Mouse (Mus musculus): ENCODE measurements around the gene Dnah2. TPM values are rescaled to one million over a fixed set of nuclear protein-coding genes. Genes with fewer than 3 reads are reported as not detected.

Gene Dnah2
- polyA plus RNA-seq, 1 experiment from 2014 or later: 1.6 TPM

- 82% methylated on average over 8 of the region's 8 CpGs for WGBS
- DNase-seq (ENCODE audit: low spot score) (no peak), ATAC-seq (ENCODE audit: low FRiP score) (no peak)
- H3K4me2 ChIP-seq (replicated peaks; ENCODE audit: low read depth, low read length): no peak overlapping the region
- no peak overlapping the region for H3K4me3 ChIP-seq (ENCODE audit: low read depth, low read length)
- no peaks in the 10 kb centered on the region for H3K4me1 ChIP-seq (replicated peaks; ENCODE audit: control insufficient read depth, insufficient read depth, low read length)
- no peaks in the 10 kb centered on the region for H3K36me3 ChIP-seq (ENCODE audit: control insufficient read depth, insufficient read depth, low read length)
- H3K9ac ChIP-seq (ENCODE audit: low read depth, low read length): no peak overlapping the region
- H3K27me3 ChIP-seq (ENCODE audit: control insufficient read depth, insufficient read depth, low read length): no peaks in the 10 kb centered on the region
- H3K9me3 ChIP-seq (ENCODE audit: control insufficient read depth, low read length): no peaks in the 10 kb centered on the region
- no peak overlapping the region for H3K27ac ChIP-seq (ENCODE audit: low read depth, low read length)
These were observed 71.3 kb downstream of the Dnah2 start for GRCm38 (mm10) chr11:69477645-69478044.

GRCm38 (mm10) chr11:69476802-69477201 is 72.1 kb downstream of the Dnah2 start:
- no peak overlapping the region for H3K9ac ChIP-seq (ENCODE audit: low read depth, low read length)
- H3K27me3 ChIP-seq (ENCODE audit: control insufficient read depth, insufficient read depth, low read length): no peaks in the 10 kb centered on the region
- ATAC-seq (ENCODE audit: low FRiP score) (no peak), DNase-seq (ENCODE audit: low spot score) (no peak)
- no peak overlapping the region for H3K4me2 ChIP-seq (replicated peaks; ENCODE audit: low read depth, low read length)
- H3K36me3 ChIP-seq (ENCODE audit: control insufficient read depth, insufficient read depth, low read length): no peaks in the 10 kb centered on the region
- H3K4me1 ChIP-seq (replicated peaks; ENCODE audit: control insufficient read depth, insufficient read depth, low read length): no peaks in the 10 kb centered on the region
- H3K4me3 ChIP-seq (ENCODE audit: low read depth, low read length): no peak overlapping the region
- 90% methylated on average over 10 of the region's 10 CpGs for WGBS
- H3K27ac ChIP-seq (ENCODE audit: low read depth, low read length): no peak overlapping the region
- no peaks in the 10 kb centered on the region for H3K9me3 ChIP-seq (ENCODE audit: control insufficient read depth, low read length)

GRCm38 (mm10) chr11:69474737-69475136 is 74.2 kb downstream of the Dnah2 start:
- H3K36me3 ChIP-seq (ENCODE audit: control insufficient read depth, insufficient read depth, low read length): no peaks in the 10 kb centered on the region
- no peaks in the 10 kb centered on the region for H3K9me3 ChIP-seq (ENCODE audit: control insufficient read depth, low read length)
- no peaks in the 10 kb centered on the region for H3K27me3 ChIP-seq (ENCODE audit: control insufficient read depth, insufficient read depth, low read length)
- no peak for DNase-seq (ENCODE audit: low spot score)
- 75% methylated on average over 5 of the region's 5 CpGs for whole genome bisulfite sequencing
- H3K27ac ChIP-seq (ENCODE audit: low read depth, low read length): no peak overlapping the region
- H3K9ac ChIP-seq (ENCODE audit: low read depth, low read length): no peak overlapping the region
- no peak overlapping the region for H3K4me2 ChIP-seq (replicated peaks; ENCODE audit: low read depth, low read length)
- no peak for ATAC-seq (ENCODE audit: low FRiP score)
- no peaks in the 10 kb centered on the region for H3K4me1 ChIP-seq (replicated peaks; ENCODE audit: control insufficient read depth, insufficient read depth, low read length)
- H3K4me3 ChIP-seq (ENCODE audit: low read depth, low read length): no peak overlapping the region

- Histone ChIP-seq H3K4me3 (ENCODE audit: low read depth, low read length) (no peak overlapping the region), H3K4me1 (replicated peaks; ENCODE audit: control insufficient read depth, insufficient read depth, low read length) (no peaks in the 10 kb centered on the region), H3K4me2 (replicated peaks; ENCODE audit: low read depth, low read length) (no peak overlapping the region), H3K36me3 (ENCODE audit: control insufficient read depth, insufficient read depth, low read length) (no peaks in the 10 kb centered on the region), H3K9me3 (ENCODE audit: control insufficient read depth, low read length) (no peaks in the 10 kb centered on the region), H3K27me3 (ENCODE audit: control insufficient read depth, insufficient read depth, low read length) (no peaks in the 10 kb centered on the region), H3K9ac (ENCODE audit: low read depth, low read length) (no peak overlapping the region), H3K27ac (ENCODE audit: low read depth, low read length) (no peak overlapping the region)
- DNase-seq (ENCODE audit: low spot score): no peak
- no peak for ATAC-seq (ENCODE audit: low FRiP score)
- 84% methylated on average over 5 of the region's 5 CpGs for WGBS
These were observed 76.2 kb downstream of the Dnah2 start for GRCm38 (mm10) chr11:69472687-69473086.

- no peaks in the 10 kb centered on the region for H3K27me3 ChIP-seq (ENCODE audit: control insufficient read depth, insufficient read depth, low read length)
- H3K36me3 ChIP-seq (ENCODE audit: control insufficient read depth, insufficient read depth, low read length): no peaks in the 10 kb centered on the region
- no peak overlapping the region for H3K27ac ChIP-seq (ENCODE audit: low read depth, low read length)
- no peak overlapping the region for H3K4me3 ChIP-seq (ENCODE audit: low read depth, low read length)
- no peak overlapping the region for H3K4me2 ChIP-seq (replicated peaks; ENCODE audit: low read depth, low read length)
- H3K4me1 ChIP-seq (replicated peaks; ENCODE audit: control insufficient read depth, insufficient read depth, low read length): no peaks in the 10 kb centered on the region
- ATAC-seq (ENCODE audit: low FRiP score): no peak
- no peak overlapping the region for H3K9ac ChIP-seq (ENCODE audit: low read depth, low read length)
- H3K9me3 ChIP-seq (ENCODE audit: control insufficient read depth, low read length): no peaks in the 10 kb centered on the region
- 25% methylated on average over 8 of the region's 8 CpGs for WGBS
- DNase-seq (ENCODE audit: low spot score): no peak
These were observed 77.4 kb downstream of the Dnah2 start for GRCm38 (mm10) chr11:69471491-69471890.

- H3K27ac ChIP-seq (ENCODE audit: low read depth, low read length): no peak overlapping the region
- DNase-seq (ENCODE audit: low spot score) (no peak), ATAC-seq (ENCODE audit: low FRiP score) (no peak)
- H3K27me3 ChIP-seq (ENCODE audit: control insufficient read depth, insufficient read depth, low read length): no peaks in the 10 kb centered on the region
- no peak overlapping the region for H3K9ac ChIP-seq (ENCODE audit: low read depth, low read length)
- no peaks in the 10 kb centered on the region for H3K9me3 ChIP-seq (ENCODE audit: control insufficient read depth, low read length)
- WGBS: 85% methylated on average over 9 of the region's 9 CpGs
- H3K4me2 ChIP-seq (replicated peaks; ENCODE audit: low read depth, low read length): no peak overlapping the region
- no peak overlapping the region for H3K4me3 ChIP-seq (ENCODE audit: low read depth, low read length)
- no peaks in the 10 kb centered on the region for H3K4me1 ChIP-seq (replicated peaks; ENCODE audit: control insufficient read depth, insufficient read depth, low read length)
- no peaks in the 10 kb centered on the region for H3K36me3 ChIP-seq (ENCODE audit: control insufficient read depth, insufficient read depth, low read length)
These were observed 79.6 kb downstream of the Dnah2 start for GRCm38 (mm10) chr11:69469301-69469700.

- DNase-seq (ENCODE audit: low spot score): no peak
- H3K4me3 ChIP-seq (ENCODE audit: low read depth, low read length): no peak overlapping the region
- H3K27ac ChIP-seq (ENCODE audit: low read depth, low read length): no peak overlapping the region
- ATAC-seq (ENCODE audit: low FRiP score): no peak
- H3K4me2 ChIP-seq (replicated peaks; ENCODE audit: low read depth, low read length): no peak overlapping the region
- 96% methylated on average over 7 of the region's 7 CpGs for WGBS
- H3K9ac ChIP-seq (ENCODE audit: low read depth, low read length): no peak overlapping the region
- H3K4me1 ChIP-seq (replicated peaks; ENCODE audit: control insufficient read depth, insufficient read depth, low read length): no peaks in the 10 kb centered on the region
- no peaks in the 10 kb centered on the region for H3K36me3 ChIP-seq (ENCODE audit: control insufficient read depth, insufficient read depth, low read length)
- no peaks in the 10 kb centered on the region for H3K27me3 ChIP-seq (ENCODE audit: control insufficient read depth, insufficient read depth, low read length)
- no peaks in the 10 kb centered on the region for H3K9me3 ChIP-seq (ENCODE audit: control insufficient read depth, low read length)
These were observed 84.9 kb downstream of the Dnah2 start for GRCm38 (mm10) chr11:69463996-69464395.

- 79% methylated on average over 5 of the region's 5 CpGs for WGBS
- no peaks in the 10 kb centered on the region for H3K27me3 ChIP-seq (ENCODE audit: control insufficient read depth, insufficient read depth, low read length)
- no peak for DNase-seq (ENCODE audit: low spot score)
- H3K4me3 ChIP-seq (ENCODE audit: low read depth, low read length): no peak overlapping the region
- no peaks in the 10 kb centered on the region for H3K9me3 ChIP-seq (ENCODE audit: control insufficient read depth, low read length)
- H3K4me2 ChIP-seq (replicated peaks; ENCODE audit: low read depth, low read length): no peak overlapping the region
- no peak for ATAC-seq (ENCODE audit: low FRiP score)
- no peaks in the 10 kb centered on the region for H3K36me3 ChIP-seq (ENCODE audit: control insufficient read depth, insufficient read depth, low read length)
- H3K9ac ChIP-seq (ENCODE audit: low read depth, low read length): no peak overlapping the region
- H3K27ac ChIP-seq (ENCODE audit: low read depth, low read length): no peak overlapping the region
- H3K4me1 ChIP-seq (replicated peaks; ENCODE audit: control insufficient read depth, insufficient read depth, low read length): peaks cover 4% of the 10 kb centered on the region; the same call in 1 of the 2 replicates
These were observed 87.3 kb downstream of the Dnah2 start for GRCm38 (mm10) chr11:69461568-69461967.

GRCm38 (mm10) chr11:69459883-69460282 is 89.0 kb downstream of the Dnah2 start:
- Histone ChIP-seq H3K9me3 (ENCODE audit: control insufficient read depth, low read length) (no peaks in the 10 kb centered on the region), H3K27me3 (ENCODE audit: control insufficient read depth, insufficient read depth, low read length) (no peaks in the 10 kb centered on the region), H3K36me3 (ENCODE audit: control insufficient read depth, insufficient read depth, low read length) (no peaks in the 10 kb centered on the region), H3K27ac (ENCODE audit: low read depth, low read length) (no peak overlapping the region), H3K4me3 (ENCODE audit: low read depth, low read length) (no peak overlapping the region), H3K9ac (ENCODE audit: low read depth, low read length) (no peak overlapping the region), H3K4me1 (replicated peaks; ENCODE audit: control insufficient read depth, insufficient read depth, low read length) (peaks cover 4% of the 10 kb centered on the region; the same call in 1 of the 2 replicates), H3K4me2 (replicated peaks; ENCODE audit: low read depth, low read length) (no peak overlapping the region)
- DNase-seq (ENCODE audit: low spot score) (no peak), ATAC-seq (ENCODE audit: low FRiP score) (no peak)
- WGBS: 88% methylated on average over 4 of the region's 4 CpGs

Measured in hindbrain, embryonic 11.5 days (tissue).